Mouse (Mus musculus) midbrain, embryonic 15.5 days (tissue): ENCODE results near the gene Akap12. TPM values are rescaled to one million over a fixed set of nuclear protein-coding genes. Genes with fewer than 3 reads are reported as not detected.

ENCODE experiments used
- ATAC-seq: fragments of 200-750 bp; cut with Nextera tagmentation; replicated peaks from 2 replicates; pipeline ENCODE4 v1.8.0; 2017; ENCODE audit warnings: moderate TSS enrichment
- H3K27ac ChIP-seq: fragments of 300-500 bp; sonication (generic); 2 replicates; pipeline ENCODE4 v1.5.1; 2015; ENCODE audit warnings: mild to moderate bottlenecking, inconsistent platforms
- H3K27me3 ChIP-seq: fragments of 300-500 bp; sonication (generic); replicated peaks from 2 replicates; pipeline ENCODE4 v1.6.1; 2015; ENCODE audit warnings: inconsistent platforms
- H3K36me3 ChIP-seq: fragments of 300-500 bp; sonication (generic); replicated peaks from 2 replicates; pipeline ENCODE4 v1.6.1; 2015; ENCODE audit warnings: inconsistent platforms
- H3K4me1 ChIP-seq: fragments of 300-500 bp; sonication (generic); 2 replicates; pipeline ENCODE4 v1.6.1; 2015; ENCODE audit warnings: inconsistent platforms
- H3K4me2 ChIP-seq: fragments of 300-500 bp; sonication (generic); 2 replicates; pipeline ENCODE4 v1.6.1; 2015; ENCODE audit warnings: inconsistent platforms, mild to moderate bottlenecking, moderate library complexity
- H3K4me3 ChIP-seq: fragments of 300-500 bp; sonication (generic); 2 replicates; pipeline ENCODE4 v1.5.1; 2015; ENCODE audit warnings: mild to moderate bottlenecking, inconsistent platforms
- H3K9ac ChIP-seq: fragments of 300-500 bp; sonication (generic); 2 replicates; pipeline ENCODE4 v1.6.1; 2015; ENCODE audit warnings: mild to moderate bottlenecking, inconsistent platforms
- H3K9me3 ChIP-seq: fragments of 300-500 bp; sonication (generic); 2 replicates; pipeline ENCODE4 v1.6.1; 2016; ENCODE audit warnings: inconsistent platforms
- WGBS: fragments of 180-500 bp; shearing (Covaris S2); methylation state at CpG from one replicate; pipeline ENCODE4 v1.1.7; 2015; ENCODE audit warnings: mixed read lengths; 5-methylcytosine and 5-hydroxymethylcytosine counted together
- polyA plus RNA-seq: library from polyadenylated mRNA; unstranded; fragments of >200 nt; fragmentation: Nextera tagmentation; extraction: Ambion mirVana; gene quantifications from 2 replicates; pipeline ENCODE4 v1.2.1, GENCODE M21; 2015

Gene Akap12
- polyA plus RNA-seq, 1 experiment from 2014 or later: 40.8 TPM

GRCm38 (mm10) chr10:4374239-4374638 is 108.1 kb downstream of the Akap12 start:
- no peak for ATAC-seq
- Histone ChIP-seq H3K9me3 (no peaks in the 10 kb centered on the region), H3K27ac (no peak overlapping the region), H3K9ac (no peak overlapping the region), H3K4me1 (no peaks in the 10 kb centered on the region), H3K36me3 (no peaks in the 10 kb centered on the region), H3K4me3 (no peak overlapping the region), H3K27me3 (no peaks in the 10 kb centered on the region), H3K4me2 (no peak overlapping the region)
- WGBS: 95% methylated on average over 7 of the region's 7 CpGs

GRCm38 (mm10) chr10:4374734-4375133 is 108.6 kb downstream of the Akap12 start:
- WGBS: 90% methylated on average over 4 of the region's 4 CpGs
- H3K9ac ChIP-seq: no peak overlapping the region
- H3K4me2 ChIP-seq: no peak overlapping the region
- no peaks in the 10 kb centered on the region for H3K36me3 ChIP-seq
- no peak overlapping the region for H3K27ac ChIP-seq
- H3K27me3 ChIP-seq: no peaks in the 10 kb centered on the region
- H3K4me3 ChIP-seq: no peak overlapping the region
- H3K4me1 ChIP-seq: no peaks in the 10 kb centered on the region
- H3K9me3 ChIP-seq: no peaks in the 10 kb centered on the region
- no peak for ATAC-seq

- no peaks in the 10 kb centered on the region for H3K4me1 ChIP-seq
- ATAC-seq: no peak
- H3K4me2 ChIP-seq: no peak overlapping the region
- H3K27ac ChIP-seq: no peak overlapping the region
- no peak overlapping the region for H3K9ac ChIP-seq
- no peak overlapping the region for H3K4me3 ChIP-seq
- WGBS: 17% methylated on average over 7 of the region's 7 CpGs
- H3K9me3 ChIP-seq: no peaks in the 10 kb centered on the region
- H3K36me3 ChIP-seq: no peaks in the 10 kb centered on the region
- H3K27me3 ChIP-seq: no peaks in the 10 kb centered on the region
These were observed 109.1 kb downstream of the Akap12 start for GRCm38 (mm10) chr10:4375267-4375666.

GRCm38 (mm10) chr10:4376461-4376860 is 110.3 kb downstream of the Akap12 start:
- Histone ChIP-seq H3K36me3 (no peaks in the 10 kb centered on the region), H3K9ac (no peak overlapping the region), H3K4me3 (no peak overlapping the region), H3K4me1 (no peaks in the 10 kb centered on the region), H3K27ac (no peak overlapping the region), H3K27me3 (no peaks in the 10 kb centered on the region), H3K4me2 (no peak overlapping the region), H3K9me3 (no peaks in the 10 kb centered on the region)
- WGBS: 84% methylated on average over 7 of the region's 7 CpGs
- no peak for ATAC-seq

GRCm38 (mm10) chr10:4376931-4377330 is 110.8 kb downstream of the Akap12 start:
- Histone ChIP-seq H3K27ac (no peak overlapping the region), H3K9ac (no peak overlapping the region), H3K4me2 (no peak overlapping the region), H3K4me1 (no peaks in the 10 kb centered on the region), H3K9me3 (no peaks in the 10 kb centered on the region), H3K4me3 (no peak overlapping the region), H3K27me3 (no peaks in the 10 kb centered on the region), H3K36me3 (no peaks in the 10 kb centered on the region)
- 93% methylated on average over 7 of the region's 7 CpGs for WGBS
- no peak for ATAC-seq

- Histone ChIP-seq H3K9ac (no peak overlapping the region), H3K36me3 (no peaks in the 10 kb centered on the region), H3K4me2 (no peak overlapping the region), H3K4me1 (0 out of 2 replicates have a peak, but pooled peaks cover 1% of the 10 kb centered on the region), H3K27me3 (no peaks in the 10 kb centered on the region), H3K4me3 (no peak overlapping the region), H3K9me3 (no peaks in the 10 kb centered on the region), H3K27ac (no peak overlapping the region)
- WGBS: 94% methylated on average over 5 of the region's 5 CpGs
- ATAC-seq: no peak
These were observed 114.6 kb downstream of the Akap12 start for GRCm38 (mm10) chr10:4380748-4381147.

GRCm38 (mm10) chr10:4384244-4384643 is 118.1 kb downstream of the Akap12 start:
- ATAC-seq: no peak
- WGBS: 93% methylated on average over 7 of the region's 7 CpGs
- Histone ChIP-seq H3K27ac (no peak overlapping the region), H3K27me3 (no peaks in the 10 kb centered on the region), H3K4me2 (no peak overlapping the region), H3K36me3 (no peaks in the 10 kb centered on the region), H3K9me3 (no peaks in the 10 kb centered on the region), H3K9ac (no peak overlapping the region), H3K4me1 (peaks cover 10% of the 10 kb centered on the region), H3K4me3 (no peak overlapping the region)

GRCm38 (mm10) chr10:4386609-4387591 is 120.7 kb downstream of the Akap12 start:
- peak overlapping the region; percentile 94 for H3K9ac ChIP-seq
- peak; percentile 93 for ATAC-seq
- H3K4me2 ChIP-seq: peak overlapping the region; percentile 79
- H3K4me1 ChIP-seq: peaks cover 37% of the 10 kb centered on the region
- no peaks in the 10 kb centered on the region for H3K27me3 ChIP-seq
- H3K4me3 ChIP-seq: peak overlapping the region; percentile 91
- under 1% methylated on average over 31 of the region's 133 CpGs for WGBS
- no peaks in the 10 kb centered on the region for H3K9me3 ChIP-seq
- H3K36me3 ChIP-seq: no peaks in the 10 kb centered on the region
- peak overlapping the region; percentile 100 for H3K27ac ChIP-seq

- Histone ChIP-seq H3K9ac (peak within 1 kb of the TSS; percentile 94), H3K4me2 (peak within 1 kb of the TSS; percentile 79), H3K4me1 (peaks cover 41% of the 10 kb centered on the region), H3K36me3 (no peaks in the 10 kb centered on the region), H3K9me3 (no peaks in the 10 kb centered on the region), H3K27me3 (no peaks in the 10 kb centered on the region), H3K27ac (peak within 1 kb of the TSS; percentile 100), H3K4me3 (peak within 1 kb of the TSS; percentile 91)
- under 1% methylated on average over 50 of the region's 87 CpGs for WGBS
- peak; percentile 13 for ATAC-seq
These were observed 121.7 kb downstream of the Akap12 start, which contains the start of gene Zbtb2 for GRCm38 (mm10) chr10:4387701-4388383. Gene Zbtb2 (minus strand): TSS chr10:4388108.

- ATAC-seq: no peak
- H3K27ac ChIP-seq: peak overlapping the region; percentile 100
- peak overlapping the region; percentile 79 for H3K4me2 ChIP-seq
- under 1% methylated on average over 19 of the region's 19 CpGs for WGBS
- no peaks in the 10 kb centered on the region for H3K27me3 ChIP-seq
- H3K9ac ChIP-seq: peak overlapping the region; percentile 94
- peaks cover 41% of the 10 kb centered on the region for H3K4me1 ChIP-seq
- peak overlapping the region; percentile 91 for H3K4me3 ChIP-seq
- no peaks in the 10 kb centered on the region for H3K9me3 ChIP-seq
- no peaks in the 10 kb centered on the region for H3K36me3 ChIP-seq
These were observed 122.2 kb downstream of the Akap12 start for GRCm38 (mm10) chr10:4388384-4388745.

- Histone ChIP-seq H3K36me3 (no peaks in the 10 kb centered on the region), H3K27ac (no peak overlapping the region), H3K27me3 (no peaks in the 10 kb centered on the region), H3K9ac (peak overlapping the region; percentile 94; the same call in 1 of the 2 replicates), H3K4me2 (peak overlapping the region; percentile 79), H3K4me3 (peak overlapping the region; percentile 91), H3K9me3 (no peaks in the 10 kb centered on the region), H3K4me1 (peaks cover 41% of the 10 kb centered on the region)
- ATAC-seq: no peak
- 26% methylated on average over 10 of the region's 10 CpGs for WGBS
These were observed 122.9 kb downstream of the Akap12 start for GRCm38 (mm10) chr10:4389036-4389435.

GRCm38 (mm10) chr10:4389461-4390112 is 123.4 kb downstream of the Akap12 start:
- Histone ChIP-seq H3K4me1 (peaks cover 41% of the 10 kb centered on the region), H3K4me3 (peak overlapping the region; percentile 91), H3K9ac (no peak overlapping the region), H3K27me3 (no peaks in the 10 kb centered on the region), H3K27ac (no peak overlapping the region), H3K36me3 (no peaks in the 10 kb centered on the region), H3K4me2 (peak overlapping the region; percentile 79), H3K9me3 (no peaks in the 10 kb centered on the region)
- 48% methylated on average over 5 of the region's 5 CpGs for WGBS
- no peak for ATAC-seq
